Mouse (Mus musculus): ENCODE results near the gene Prkce.

GRCm38 (mm10) chr17:86244397-86244796, 76.8 kb downstream of the Prkce start:
- TF ChIP-seq POLR2A (IDR thresholded peaks at IDR 0.05; ENCODE audit: borderline replicate concordance, extremely low read depth, insufficient read depth, insufficient read length, poor library complexity, severe bottlenecking) (no peak), CTCF (IDR thresholded peaks at IDR 0.05; ENCODE audit: borderline replicate concordance, extremely low read depth, insufficient read depth, insufficient read length) (no peak)

All from brain, embryonic 14.5 days (tissue).